Mouse (Mus musculus): ENCODE results near the gene Grik5. TPM values are rescaled to one million over a fixed set of nuclear protein-coding genes. Genes with fewer than 3 reads are reported as not detected.
A peak's percentile ranks its signal among the peaks of the same experiment; 100 is the strongest.

Gene Grik5
- polyA plus RNA-seq, 1 experiment from 2014 or later: 9.6 TPM

GRCm38 (mm10) chr7:24978781-24979180 is 93.4 kb downstream of the Grik5 start:
- Histone ChIP-seq H3K4me2 (ENCODE audit: low read depth) (no peak overlapping the region), H3K4me1 (ENCODE audit: control insufficient read depth, insufficient read depth, low read length) (no peaks in the 10 kb centered on the region), H3K36me3 (ENCODE audit: control insufficient read depth, insufficient read depth, low read length) (no peaks in the 10 kb centered on the region; the same call in 1 of the 2 replicates), H3K9ac (ENCODE audit: low read length) (no peak overlapping the region), H3K9me3 (ENCODE audit: control insufficient read depth, low read length) (no peaks in the 10 kb centered on the region), H3K27me3 (ENCODE audit: control insufficient read depth, insufficient read depth, low read length) (no peaks in the 10 kb centered on the region), H3K4me3 (ENCODE audit: low read depth, low read length) (no peak overlapping the region), H3K27ac (ENCODE audit: low read depth, low read length) (no peak overlapping the region)
- ATAC-seq (ENCODE audit: insufficient read depth, low FRiP score, low TSS enrichment) (no peak), DNase-seq (ENCODE audit: low spot score) (no peak)
- WGBS: 89% methylated on average over 7 of the region's 7 CpGs

- Histone ChIP-seq H3K9me3 (ENCODE audit: control insufficient read depth, low read length) (no peaks in the 10 kb centered on the region), H3K4me2 (ENCODE audit: low read depth) (no peak overlapping the region), H3K36me3 (ENCODE audit: control insufficient read depth, insufficient read depth, low read length) (no peaks in the 10 kb centered on the region), H3K27ac (ENCODE audit: low read depth, low read length) (no peak overlapping the region), H3K9ac (ENCODE audit: low read length) (no peak overlapping the region), H3K27me3 (ENCODE audit: control insufficient read depth, insufficient read depth, low read length) (no peaks in the 10 kb centered on the region), H3K4me1 (ENCODE audit: control insufficient read depth, insufficient read depth, low read length) (0 out of 2 replicates have a peak, but pooled peaks cover 3% of the 10 kb centered on the region), H3K4me3 (ENCODE audit: low read depth, low read length) (no peak overlapping the region)
- DNase-seq (ENCODE audit: low spot score) (peak; percentile 45), ATAC-seq (ENCODE audit: insufficient read depth, low FRiP score, low TSS enrichment) (no peak)
- WGBS: 30% methylated on average over 9 of the region's 9 CpGs
Observed at GRCm38 (mm10) chr7:24974893-24975595, 97.1 kb downstream of the Grik5 start.

- H3K27ac ChIP-seq (ENCODE audit: low read depth, low read length): no peak overlapping the region
- no peaks in the 10 kb centered on the region for H3K9me3 ChIP-seq (ENCODE audit: control insufficient read depth, low read length)
- no peak for DNase-seq (ENCODE audit: low spot score)
- 0 out of 2 replicates have a peak, but pooled peaks cover 3% of the 10 kb centered on the region for H3K4me1 ChIP-seq (ENCODE audit: control insufficient read depth, insufficient read depth, low read length)
- WGBS: 75% methylated on average over 5 of the region's 5 CpGs
- H3K4me2 ChIP-seq (ENCODE audit: low read depth): no peak overlapping the region
- no peaks in the 10 kb centered on the region for H3K27me3 ChIP-seq (ENCODE audit: control insufficient read depth, insufficient read depth, low read length)
- no peak overlapping the region for H3K4me3 ChIP-seq (ENCODE audit: low read depth, low read length)
- H3K36me3 ChIP-seq (ENCODE audit: control insufficient read depth, insufficient read depth, low read length): no peaks in the 10 kb centered on the region
- no peak overlapping the region for H3K9ac ChIP-seq (ENCODE audit: low read length)
- no peak for ATAC-seq (ENCODE audit: insufficient read depth, low FRiP score, low TSS enrichment)
Observed at GRCm38 (mm10) chr7:24973902-24974301, 98.2 kb downstream of the Grik5 start.

GRCm38 (mm10) chr7:24973208-24973607 is 98.9 kb downstream of the Grik5 start:
- DNase-seq (ENCODE audit: low spot score) (no peak), ATAC-seq (ENCODE audit: insufficient read depth, low FRiP score, low TSS enrichment) (no peak)
- H3K4me3 ChIP-seq (ENCODE audit: low read depth, low read length): no peak overlapping the region
- H3K4me1 ChIP-seq (ENCODE audit: control insufficient read depth, insufficient read depth, low read length): 0 out of 2 replicates have a peak, but pooled peaks cover 3% of the 10 kb centered on the region
- no peak overlapping the region for H3K27ac ChIP-seq (ENCODE audit: low read depth, low read length)
- no peaks in the 10 kb centered on the region for H3K36me3 ChIP-seq (ENCODE audit: control insufficient read depth, insufficient read depth, low read length)
- no peaks in the 10 kb centered on the region for H3K9me3 ChIP-seq (ENCODE audit: control insufficient read depth, low read length)
- no peaks in the 10 kb centered on the region for H3K27me3 ChIP-seq (ENCODE audit: control insufficient read depth, insufficient read depth, low read length)
- 86% methylated on average over 4 of the region's 4 CpGs for WGBS
- no peak overlapping the region for H3K4me2 ChIP-seq (ENCODE audit: low read depth)
- no peak overlapping the region for H3K9ac ChIP-seq (ENCODE audit: low read length)

- H3K9ac ChIP-seq (ENCODE audit: low read length): peak within 1 kb of the TSS; percentile 48
- WGBS: under 1% methylated on average over 45 of the region's 45 CpGs
- peak within 1 kb of the TSS; percentile 46 for H3K4me3 ChIP-seq (ENCODE audit: low read depth, low read length)
- 0 out of 2 replicates have a peak, but pooled peaks cover 3% of the 10 kb centered on the region for H3K4me1 ChIP-seq (ENCODE audit: control insufficient read depth, insufficient read depth, low read length)
- ATAC-seq (ENCODE audit: insufficient read depth, low FRiP score, low TSS enrichment): peak; percentile 85
- no peak within 1 kb of the TSS for H3K27ac ChIP-seq (ENCODE audit: low read depth, low read length)
- peak; percentile 87 for DNase-seq (ENCODE audit: low spot score)
- no peaks in the 10 kb centered on the region for H3K27me3 ChIP-seq (ENCODE audit: control insufficient read depth, insufficient read depth, low read length)
- H3K4me2 ChIP-seq (ENCODE audit: low read depth): peak within 1 kb of the TSS; percentile 53
- H3K9me3 ChIP-seq (ENCODE audit: control insufficient read depth, low read length): no peaks in the 10 kb centered on the region
- no peaks in the 10 kb centered on the region for H3K36me3 ChIP-seq (ENCODE audit: control insufficient read depth, insufficient read depth, low read length)
Observed at GRCm38 (mm10) chr7:24971972-24972893, 99.9 kb downstream of the Grik5 start, which contains the start of gene Rabac1. Rabac1 (minus strand) TSS chr7:24972754.

GRCm38 (mm10) chr7:24971261-24971971 is 100.7 kb downstream of the Grik5 start:
- Histone ChIP-seq H3K9me3 (ENCODE audit: control insufficient read depth, low read length) (no peaks in the 10 kb centered on the region), H3K27ac (ENCODE audit: low read depth, low read length) (no peak overlapping the region), H3K4me3 (ENCODE audit: low read depth, low read length) (peak overlapping the region; percentile 46), H3K27me3 (ENCODE audit: control insufficient read depth, insufficient read depth, low read length) (no peaks in the 10 kb centered on the region), H3K4me1 (ENCODE audit: control insufficient read depth, insufficient read depth, low read length) (0 out of 2 replicates have a peak, but pooled peaks cover 3% of the 10 kb centered on the region), H3K9ac (ENCODE audit: low read length) (no peak overlapping the region; the same call in 1 of the 2 replicates), H3K36me3 (ENCODE audit: control insufficient read depth, insufficient read depth, low read length) (no peaks in the 10 kb centered on the region), H3K4me2 (ENCODE audit: low read depth) (peak overlapping the region; percentile 53)
- ATAC-seq (ENCODE audit: insufficient read depth, low FRiP score, low TSS enrichment) (0 out of 2 replicates have a peak, but pooled peaks have one; percentile 21), DNase-seq (ENCODE audit: low spot score) (peak; percentile 47)
- 10% methylated on average over 19 of the region's 19 CpGs for WGBS

GRCm38 (mm10) chr7:24970341-24970740 is 101.8 kb downstream of the Grik5 start:
- H3K27me3 ChIP-seq (ENCODE audit: control insufficient read depth, insufficient read depth, low read length): no peaks in the 10 kb centered on the region
- 0 out of 2 replicates have a peak, but pooled peaks cover 3% of the 10 kb centered on the region for H3K4me1 ChIP-seq (ENCODE audit: control insufficient read depth, insufficient read depth, low read length)
- no peak overlapping the region for H3K4me2 ChIP-seq (ENCODE audit: low read depth)
- no peak overlapping the region for H3K4me3 ChIP-seq (ENCODE audit: low read depth, low read length)
- DNase-seq (ENCODE audit: low spot score): no peak
- no peak overlapping the region for H3K27ac ChIP-seq (ENCODE audit: low read depth, low read length)
- H3K9ac ChIP-seq (ENCODE audit: low read length): no peak overlapping the region
- ATAC-seq (ENCODE audit: insufficient read depth, low FRiP score, low TSS enrichment): no peak
- H3K9me3 ChIP-seq (ENCODE audit: control insufficient read depth, low read length): no peaks in the 10 kb centered on the region
- 93% methylated on average over 3 of the region's 3 CpGs for WGBS
- no peaks in the 10 kb centered on the region for H3K36me3 ChIP-seq (ENCODE audit: control insufficient read depth, insufficient read depth, low read length)

- H3K4me2 ChIP-seq (ENCODE audit: low read depth): no peak overlapping the region
- no peak overlapping the region for H3K4me3 ChIP-seq (ENCODE audit: low read depth, low read length)
- no peaks in the 10 kb centered on the region for H3K9me3 ChIP-seq (ENCODE audit: control insufficient read depth, low read length)
- H3K27me3 ChIP-seq (ENCODE audit: control insufficient read depth, insufficient read depth, low read length): no peaks in the 10 kb centered on the region
- H3K4me1 ChIP-seq (ENCODE audit: control insufficient read depth, insufficient read depth, low read length): 0 out of 2 replicates have a peak, but pooled peaks cover 3% of the 10 kb centered on the region
- no peak overlapping the region for H3K27ac ChIP-seq (ENCODE audit: low read depth, low read length)
- H3K9ac ChIP-seq (ENCODE audit: low read length): no peak overlapping the region
- H3K36me3 ChIP-seq (ENCODE audit: control insufficient read depth, insufficient read depth, low read length): no peaks in the 10 kb centered on the region
- ATAC-seq (ENCODE audit: insufficient read depth, low FRiP score, low TSS enrichment): no peak
- no peak for DNase-seq (ENCODE audit: low spot score)
- 78% methylated on average over 12 of the region's 12 CpGs for WGBS
Observed at GRCm38 (mm10) chr7:24969805-24970204, 102.3 kb downstream of the Grik5 start.

Measured in neural tube, embryonic 11.5 days (tissue).